Mouse (Mus musculus): ENCODE data around the gene Acot3.
"Not testable (repeated sequence)": the region's sequence is repeated elsewhere in the genome, so short reads cannot be mapped to it uniquely, and the experiment has no call there.

Gene Acot3

GRCm38 (mm10) chr12:84042248-84042647, 9.7 kb upstream of the Acot3 start:
- DNase-seq (ENCODE audit: low spot score in 2 of 2) = no peak

DNA sequence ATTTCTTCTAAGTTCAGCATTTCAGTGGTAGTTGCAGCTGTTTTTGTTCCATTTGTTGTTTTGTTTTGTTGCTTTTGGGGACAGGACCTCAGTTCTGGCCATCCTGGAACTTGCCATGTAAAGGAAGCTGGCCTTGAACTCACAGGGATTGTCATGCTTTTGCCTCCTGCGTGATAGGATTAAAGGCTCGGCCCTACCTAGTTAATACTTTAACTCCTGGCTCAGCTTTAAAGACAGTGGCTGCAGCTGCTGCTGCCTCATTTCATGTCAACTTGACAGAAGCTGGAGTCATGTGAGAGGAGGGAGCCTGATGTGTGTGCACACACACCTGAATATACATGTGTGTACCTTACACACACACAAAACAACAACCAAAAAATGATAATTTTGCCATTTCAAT, 7.9 kb upstream of the Acot3 start:
- no peak for DNase-seq (ENCODE audit: low spot score in 2 of 2)

GRCm38 (mm10) chr12:84046906-84047305, 5.0 kb upstream of the Acot3 start:
- no peak for DNase-seq (ENCODE audit: low spot score in 2 of 2)

GRCm38 (mm10) chr12:84050744-84051143, 1.2 kb upstream of the Acot3 start:
- DNase-seq (ENCODE audit: low spot score in 2 of 2) = not testable (repeated sequence)

DNA sequence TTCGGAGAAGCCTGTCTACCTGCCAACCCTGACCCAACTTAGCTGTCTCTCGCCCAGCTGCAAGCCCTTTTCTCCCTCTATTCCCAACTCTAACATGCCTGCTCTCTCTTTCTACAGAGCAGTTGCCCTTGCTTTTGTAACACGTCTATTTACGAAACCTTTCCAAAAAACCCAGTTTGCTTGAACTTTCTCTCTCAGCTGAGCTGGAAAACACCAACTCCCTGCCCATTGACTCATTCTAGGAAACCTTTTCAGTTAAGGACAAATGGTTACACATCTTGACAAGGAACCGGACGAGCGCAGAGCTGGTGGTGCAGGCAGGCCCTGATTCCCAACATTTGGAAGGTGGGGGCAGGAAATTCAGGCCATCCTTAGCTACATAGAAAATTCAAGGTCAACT, 665 bp downstream of the Acot3 start:
- DNase-seq (ENCODE audit: low spot score in 2 of 2) = no peak

GRCm38 (mm10) chr12:84053173-84053572, 1.2 kb downstream of the Acot3 start:
- no peak for DNase-seq (ENCODE audit: low spot score in 2 of 2)

DNA sequence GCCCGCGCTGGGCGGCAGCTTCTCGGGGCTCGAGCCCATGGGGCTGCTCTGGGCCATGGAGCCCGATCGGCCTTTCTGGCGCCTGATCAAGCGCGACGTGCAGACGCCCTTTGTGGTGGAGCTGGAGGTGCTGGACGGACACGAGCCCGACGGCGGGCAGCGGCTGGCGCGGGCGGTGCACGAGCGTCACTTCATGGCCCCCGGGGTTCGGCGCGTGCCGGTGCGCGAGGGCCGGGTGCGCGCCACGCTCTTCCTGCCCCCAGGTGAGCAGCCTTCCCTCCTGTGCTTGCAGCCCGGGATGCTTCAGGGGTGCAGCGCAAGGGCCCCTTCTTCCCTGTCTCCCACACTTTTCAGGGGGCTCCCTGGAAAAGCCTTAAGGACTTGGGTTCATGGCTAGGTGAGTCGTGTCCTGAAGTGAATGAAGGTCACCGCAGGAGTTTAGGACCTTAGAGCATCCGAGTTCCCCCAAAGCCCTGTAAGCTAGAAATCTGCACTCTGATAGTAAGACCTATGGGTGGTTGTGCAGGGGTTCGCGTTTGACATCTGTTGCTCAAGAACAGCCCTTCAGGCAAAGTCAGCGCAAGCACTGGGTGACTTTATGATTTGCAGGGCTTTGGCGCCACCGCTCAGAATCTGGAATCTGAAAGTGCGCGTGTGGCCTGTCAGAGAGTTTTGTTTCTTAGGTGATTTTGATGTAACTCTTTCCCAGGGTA, 1.9 kb downstream of the Acot3 start:
- DNase-seq (ENCODE audit: low spot score in 2 of 2) = no peak

GRCm38 (mm10) chr12:84060946-84061345, 9.0 kb downstream of the Acot3 start:
- DNase-seq (ENCODE audit: low spot score in 2 of 2) = no peak

DNA sequence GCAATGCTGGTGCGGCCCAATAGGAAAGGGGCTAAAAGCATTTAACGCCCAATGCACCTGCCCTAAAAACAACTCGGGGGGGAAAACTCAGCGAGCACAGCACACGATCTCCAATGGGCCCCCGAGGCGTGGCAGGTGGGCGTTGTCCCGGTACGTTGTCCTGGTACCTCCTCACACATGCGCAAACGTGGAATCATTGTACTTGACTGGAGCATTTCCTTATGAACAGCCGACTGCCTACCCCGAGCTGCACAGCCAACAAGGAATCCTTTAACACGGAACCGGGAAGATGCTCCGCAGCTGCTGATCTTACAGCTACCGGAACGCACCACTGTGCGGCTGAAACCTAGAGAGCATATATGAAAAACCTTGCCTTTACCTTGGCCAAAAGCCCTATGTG, 10.4 kb downstream of the Acot3 start:
- no peak for DNase-seq (ENCODE audit: low spot score in 2 of 2)

DNA sequence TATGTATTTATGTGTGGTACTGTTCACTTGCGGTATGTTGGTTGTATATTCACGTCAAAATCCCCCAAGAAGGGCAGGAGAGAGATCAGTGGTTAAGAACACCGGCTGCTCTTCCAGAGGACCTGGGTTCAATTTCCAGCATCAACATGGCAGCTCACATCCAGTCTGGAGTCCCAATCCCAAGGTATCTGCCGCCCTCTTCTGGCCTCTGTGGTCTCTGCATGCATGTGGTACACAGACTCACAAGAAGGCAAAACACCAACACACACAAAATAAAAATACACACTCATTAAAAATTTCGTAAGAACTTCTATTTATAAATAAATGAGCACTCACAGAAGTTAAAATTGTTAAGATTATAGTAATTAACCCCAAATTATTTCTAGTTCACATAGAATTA, 11.3 kb downstream of the Acot3 start:
- DNase-seq (ENCODE audit: low spot score in 2 of 2) = no peak

DNA sequence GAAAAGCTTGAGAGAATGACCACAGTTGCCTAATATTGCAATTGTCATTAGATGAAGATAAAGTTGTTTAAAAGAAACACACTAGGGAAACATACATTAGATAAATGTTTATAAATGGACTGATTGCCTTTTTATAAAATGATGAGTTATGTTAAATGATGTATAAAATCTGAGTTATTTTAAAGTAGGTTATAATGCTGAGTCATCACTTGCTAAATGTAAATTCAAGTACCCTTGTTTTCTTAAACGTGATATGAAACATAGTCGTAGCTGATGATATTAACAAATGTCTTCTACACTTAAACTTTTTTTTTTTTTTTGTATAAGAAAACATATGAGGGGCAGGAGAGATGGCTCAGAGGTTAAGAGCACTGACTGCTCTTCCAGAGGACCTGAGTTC, 11.9 kb downstream of the Acot3 start:
- DNase-seq (ENCODE audit: low spot score in 2 of 2) = no peak

DNA sequence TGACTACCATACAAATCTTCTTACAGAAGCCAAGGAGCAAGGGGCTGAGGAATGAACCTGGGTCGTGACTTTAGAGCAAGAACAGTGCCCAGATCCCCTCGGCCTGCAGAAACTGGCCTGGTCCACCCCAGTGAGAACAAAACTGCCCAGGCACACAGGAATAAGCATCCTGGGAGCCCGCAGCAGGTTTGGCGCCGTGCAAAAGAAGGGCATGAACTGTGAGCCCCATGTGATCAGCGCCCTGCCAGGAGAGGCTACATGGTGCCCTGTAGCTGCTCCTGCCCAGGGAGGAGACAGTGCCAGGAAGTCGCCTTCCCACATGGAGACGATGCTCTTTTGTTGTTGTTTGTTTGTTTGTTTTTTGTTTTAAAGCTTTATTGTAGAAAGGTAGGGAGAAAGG, 12.7 kb downstream of the Acot3 start:
- DNase-seq (ENCODE audit: low spot score in 2 of 2) = no peak

GRCm38 (mm10) chr12:84067752-84068151, 15.8 kb downstream of the Acot3 start:
- DNase-seq (ENCODE audit: low spot score in 2 of 2) = no peak

DNA sequence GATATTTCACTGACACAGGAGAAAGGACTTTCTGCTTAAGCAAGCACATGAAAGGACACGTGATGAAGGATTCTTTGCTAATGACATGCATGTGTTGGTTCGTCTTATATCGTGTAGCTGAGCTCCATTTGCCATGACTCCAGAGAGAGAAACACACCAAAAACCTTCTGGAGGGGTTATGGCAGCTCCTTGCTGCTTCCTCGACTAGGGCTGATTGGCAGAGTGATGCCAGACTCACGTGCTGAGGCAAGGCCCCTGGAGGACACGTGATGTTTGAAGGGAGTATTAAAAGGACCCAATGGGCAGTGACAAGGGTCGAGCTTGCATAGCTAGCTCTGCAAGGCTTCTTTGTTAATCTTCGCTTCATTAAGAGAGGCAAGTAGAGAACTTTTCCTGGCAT, 16.4 kb downstream of the Acot3 start:
- no peak for DNase-seq (ENCODE audit: low spot score in 2 of 2)

- no peak for DNase-seq (ENCODE audit: low spot score in 2 of 2)
These were observed 17.0 kb downstream of the Acot3 start, which contains the start of gene Acot5 for GRCm38 (mm10) chr12:84068986-84069385. Gene Acot5, plus strand, starts transcription at chr12:84069325.

- DNase-seq (ENCODE audit: low spot score in 2 of 2) = peak in 1 of 2 experiments; percentile 24
These were observed 17.6 kb downstream of the Acot3 start for GRCm38 (mm10) chr12:84069582-84069981.

- DNase-seq (ENCODE audit: low spot score in 2 of 2) = no peak
These were observed 19.8 kb downstream of the Acot3 start for GRCm38 (mm10) chr12:84071696-84072095.

DNA sequence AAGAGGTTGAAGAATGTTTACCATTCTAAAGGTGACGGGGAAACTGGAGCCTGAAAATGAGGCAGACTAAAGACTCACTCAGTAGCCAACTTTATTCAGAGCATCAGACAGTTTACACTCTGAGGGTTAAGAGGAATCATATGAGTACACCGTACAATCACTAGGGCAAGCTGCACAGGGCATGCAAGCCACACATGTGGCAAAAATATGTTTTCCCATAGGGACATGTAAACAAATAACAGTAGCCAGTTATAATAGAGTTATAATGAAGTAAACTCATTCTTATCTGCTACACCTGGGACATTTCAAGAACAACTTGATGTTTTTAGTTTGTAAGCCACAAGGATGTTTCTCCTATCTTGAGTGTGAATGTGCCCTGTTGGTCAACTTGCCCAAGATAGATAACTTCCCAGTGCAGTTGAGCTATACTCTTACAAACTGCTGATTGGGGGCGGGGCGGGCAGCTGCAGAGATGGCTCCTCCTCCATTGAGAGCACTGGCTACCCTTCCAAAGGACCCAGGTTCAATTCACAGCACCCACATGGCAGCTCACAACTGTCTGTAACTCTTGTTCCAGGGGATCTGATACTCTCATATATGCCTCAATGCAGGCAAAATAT, 25.5 kb downstream of the Acot3 start:
- no peak for DNase-seq (ENCODE audit: low spot score in 2 of 2)

GRCm38 (mm10) chr12:84083842-84084241, 31.9 kb downstream of the Acot3 start:
- DNase-seq (ENCODE audit: low spot score in 2 of 2) = no peak

GRCm38 (mm10) chr12:84084581-84084980, 32.6 kb downstream of the Acot3 start:
- DNase-seq (ENCODE audit: low spot score in 2 of 2) = no peak

DNA sequence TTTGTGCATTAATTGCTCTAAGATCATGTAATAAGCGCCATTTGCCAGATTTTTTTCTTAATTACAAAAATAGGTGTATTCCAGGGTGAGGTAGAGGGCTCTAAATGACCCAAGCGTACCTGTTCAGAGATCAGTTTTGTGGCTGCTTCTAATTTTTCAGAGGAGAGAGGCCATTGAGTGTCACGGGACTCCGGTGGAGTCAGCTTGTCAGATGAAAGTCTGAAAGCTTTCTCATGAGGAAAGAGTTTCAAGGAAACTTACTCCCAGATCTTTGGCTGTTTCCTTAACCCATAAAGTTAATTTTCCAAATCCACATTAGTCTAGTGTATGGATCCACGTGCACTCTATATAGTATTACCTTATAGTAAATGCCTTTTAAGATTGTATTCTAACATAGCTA, 42.7 kb downstream of the Acot3 start:
- DNase-seq (ENCODE audit: low spot score in 2 of 2) = not testable (repeated sequence)

DNA sequence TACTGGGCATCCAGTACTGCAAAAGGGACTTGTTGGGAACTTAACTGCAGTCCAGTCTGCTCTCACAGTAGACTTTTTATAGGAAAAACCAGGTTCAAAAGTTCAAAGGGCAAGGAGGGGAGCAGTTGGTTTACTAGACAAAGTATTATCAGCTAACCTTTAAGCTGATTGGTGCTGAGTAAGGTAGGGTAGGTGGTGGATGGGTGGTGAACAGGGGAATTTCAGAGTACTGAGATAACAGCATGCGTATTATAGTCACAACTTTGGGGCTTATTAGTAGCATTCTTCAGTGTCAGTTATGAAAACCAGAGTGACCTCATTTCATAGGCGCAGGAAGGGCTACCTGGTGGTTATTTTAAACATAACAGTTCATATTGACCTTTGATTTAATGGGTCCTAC, 47.7 kb downstream of the Acot3 start:
- DNase-seq (ENCODE audit: low spot score in 2 of 2) = no peak

- DNase-seq (ENCODE audit: low spot score in 2 of 2) = no peak
These were observed 48.1 kb downstream of the Acot3 start for GRCm38 (mm10) chr12:84100071-84100470.

Data from urinary bladder, postnatal 4 days (tissue).